Mouse (Mus musculus) lung, postnatal 0 days (tissue): ENCODE measurements around the gene Fam71f2.
A peak's percentile ranks its signal among the peaks of the same experiment; 100 is the strongest.

Source experiments
- CTCF ChIP-seq: IDR thresholded peaks from 2 replicates; pipeline ENCODE4 v1.5.1; 2016; ENCODE audit warnings: antibody characterized with exemption, mild to moderate bottlenecking
- EP300 ChIP-seq: IDR thresholded peaks from 2 replicates; pipeline ENCODE4 v1.6.1; 2016; ENCODE audit warnings: antibody characterized with exemption, mild to moderate bottlenecking, control low read depth

DNA sequence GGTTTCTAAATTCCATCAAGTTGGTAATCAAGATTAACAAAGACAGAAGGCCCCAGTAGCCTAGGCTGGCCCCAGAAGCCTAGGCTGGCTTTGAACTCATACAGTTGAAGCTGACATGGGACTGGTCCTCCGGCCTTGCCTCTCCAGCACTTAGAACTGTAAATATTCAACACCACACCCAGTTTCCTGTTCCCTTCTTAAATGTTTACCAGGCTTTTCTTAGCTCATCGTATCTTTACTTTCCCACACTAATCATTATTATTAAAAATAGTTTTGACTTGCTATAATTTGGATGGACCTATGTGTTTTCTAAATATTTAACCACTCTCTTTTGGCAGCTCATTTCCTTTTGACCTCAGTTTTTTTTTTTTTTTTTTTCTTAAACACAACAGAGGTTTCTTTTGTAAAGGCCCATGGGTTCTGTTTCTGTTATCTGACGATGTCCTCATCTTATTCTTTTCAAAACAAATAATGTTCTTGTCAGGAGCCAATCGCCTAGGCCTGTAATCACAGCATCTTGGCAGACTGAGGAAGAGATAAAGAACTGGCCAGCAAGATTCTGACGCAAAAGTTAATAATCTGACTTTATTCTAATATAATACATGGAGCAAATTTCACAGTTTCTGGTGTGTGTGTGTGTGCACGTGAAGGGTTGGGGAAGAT is 10.3 kb upstream of the Fam71f2 start:
- TF ChIP-seq CTCF, result no peak
- peak; percentile 93 for TF ChIP-seq EP300
